Comparison of ENCODE assay signal across 8 mouse cellular contexts in the genomic region with DNA sequence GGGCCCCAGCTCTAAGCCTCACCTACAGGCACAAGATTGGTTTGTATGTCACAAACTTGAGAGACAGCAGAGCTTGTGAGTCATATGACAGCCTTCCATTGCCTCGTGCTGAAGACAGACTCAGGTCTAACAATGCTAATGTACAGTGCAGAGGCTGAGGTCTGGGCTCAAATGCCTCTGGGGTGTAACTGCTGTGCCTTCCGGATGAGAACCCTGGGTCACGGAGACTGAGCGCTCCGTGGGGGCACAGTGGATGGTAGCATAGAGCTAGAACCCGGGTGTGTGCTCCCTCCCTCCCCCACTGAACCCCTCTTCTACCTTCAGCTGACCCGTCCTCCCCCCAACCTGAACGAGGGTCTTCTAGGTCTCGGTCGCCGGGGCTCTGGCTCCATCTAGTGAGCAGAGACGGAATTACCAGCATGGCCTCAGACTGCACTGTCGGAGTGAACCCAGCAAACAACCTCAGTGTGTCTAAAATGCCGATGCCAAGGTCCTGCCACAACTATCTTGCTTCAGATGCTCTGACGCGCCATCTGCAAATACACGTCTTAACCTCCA.
DNase-seq lines count a peak whose midpoint lies in the region; ATAC-seq lines count a peak whose summit lies in the region.

No protein-coding gene starts in this region.

- H3K4me2 ChIP-seq in forebrain, embryonic 11.5 days (ENCODE audit: low read depth, low read length, severe bottlenecking) = peak overlapping the region; percentile 18; the same call in 1 of the 2 replicates
- peak overlapping the region; percentile 41 for H3K4me2 ChIP-seq in midbrain, embryonic 14.5 days (ENCODE audit: low read length)
- peak overlapping the region; percentile 24; the same call in 1 of the 2 replicates for H3K4me2 ChIP-seq in stomach, embryonic 16.5 days (ENCODE audit: low read depth, low read length)

- 6% methylated on average over 17 of the region's 17 CpGs for WGBS in forebrain, embryonic 11.5 days
- 8% methylated on average over 17 of the region's 17 CpGs for WGBS in limb, embryonic 10.5 days
- 5% methylated on average over 17 of the region's 17 CpGs for WGBS in midbrain, embryonic 14.5 days
- 9% methylated on average over 17 of the region's 17 CpGs for WGBS in stomach, embryonic 16.5 days

- H3K27me3 ChIP-seq in forebrain, embryonic 11.5 days (ENCODE audit: control insufficient read depth, insufficient read depth, low read length) = no peaks in the 10 kb centered on the region; the same call in 1 of the 2 replicates
- peaks cover 52% of the 10 kb centered on the region for H3K27me3 ChIP-seq in limb, embryonic 10.5 days (ENCODE audit: low read depth, poor library complexity, severe bottlenecking)
- no peaks in the 10 kb centered on the region for H3K27me3 ChIP-seq in midbrain, embryonic 14.5 days (ENCODE audit: control insufficient read depth, insufficient read depth, low read length)
- peaks cover 4% of the 10 kb centered on the region; the same call in 1 of the 2 replicates for H3K27me3 ChIP-seq in stomach, embryonic 16.5 days (ENCODE audit: control insufficient read depth, insufficient read depth, low read length)

- no peak overlapping the region; the same call in 1 of the 2 replicates for H3K9ac ChIP-seq in forebrain, embryonic 11.5 days (ENCODE audit: low read length)
- H3K9ac ChIP-seq in midbrain, embryonic 14.5 days (replicated peaks; ENCODE audit: low read length) = 0 out of 2 replicates have a peak overlapping the region, but pooled peaks have one; percentile 23
- peak overlapping the region; percentile 5; the same call in 1 of the 2 replicates for H3K9ac ChIP-seq in stomach, embryonic 16.5 days (ENCODE audit: low read length)

- no peak overlapping the region for H3K27ac ChIP-seq in forebrain, embryonic 11.5 days (ENCODE audit: low read depth, low read length)
- no peak overlapping the region for H3K27ac ChIP-seq in limb, embryonic 10.5 days
- no peak overlapping the region for H3K27ac ChIP-seq in midbrain, embryonic 14.5 days (replicated peaks; ENCODE audit: low read depth, low read length)
- H3K27ac ChIP-seq in stomach, embryonic 16.5 days (ENCODE audit: low read length) = no peak overlapping the region

- peak; percentile 63 for DNase-seq in gastrocnemius, postnatal 10 days
- no peak for DNase-seq in gastrocnemius, postnatal 25 days
- peak; percentile 66 for DNase-seq in adrenal gland, postnatal 14 days
- peak; percentile 83 for DNase-seq in forebrain, embryonic 11.5 days (ENCODE audit: low spot score)
- DNase-seq in induced T-regulatory cell, adult 2 months (ENCODE audit: low read depth) = peak; percentile 62
- peak; percentile 79 for DNase-seq in limb, embryonic 10.5 days (ENCODE audit: low spot score)
- peak; percentile 76 for DNase-seq in midbrain, embryonic 14.5 days

- ATAC-seq in forebrain, embryonic 11.5 days (replicated peaks; ENCODE audit: low FRiP score) = no peak
- ATAC-seq in midbrain, embryonic 14.5 days (ENCODE audit: low FRiP score, low TSS enrichment) = no peak
- no peak for ATAC-seq in stomach, embryonic 16.5 days (ENCODE audit: insufficient read depth, low FRiP score)

- no peaks in the 10 kb centered on the region for H3K4me1 ChIP-seq in forebrain, embryonic 11.5 days (replicated peaks; ENCODE audit: control insufficient read depth, insufficient read depth, low read length)
- H3K4me1 ChIP-seq in limb, embryonic 10.5 days = peaks cover 4% of the 10 kb centered on the region; the same call in 1 of the 2 replicates
- 0 out of 2 replicates have a peak, but pooled peaks cover 2% of the 10 kb centered on the region for H3K4me1 ChIP-seq in midbrain, embryonic 14.5 days (ENCODE audit: control insufficient read depth, insufficient read depth, low read length)
- H3K4me1 ChIP-seq in stomach, embryonic 16.5 days (ENCODE audit: control insufficient read depth, insufficient read depth, low read length) = no peaks in the 10 kb centered on the region

- H3K4me3 ChIP-seq in forebrain, embryonic 11.5 days (ENCODE audit: low read depth, low read length) = no peak overlapping the region
- 0 out of 2 replicates have a peak overlapping the region, but pooled peaks have one; percentile 11 for H3K4me3 ChIP-seq in limb, embryonic 10.5 days
- H3K4me3 ChIP-seq in midbrain, embryonic 14.5 days (replicated peaks; ENCODE audit: low read depth, low read length) = no peak overlapping the region
- H3K4me3 ChIP-seq in stomach, embryonic 16.5 days (replicated peaks; ENCODE audit: low read length) = no peak overlapping the region

- H3K9me3 ChIP-seq in forebrain, embryonic 11.5 days (ENCODE audit: control insufficient read depth, low read length) = no peaks in the 10 kb centered on the region
- no peaks in the 10 kb centered on the region for H3K9me3 ChIP-seq in limb, embryonic 10.5 days (replicated peaks)
- H3K9me3 ChIP-seq in midbrain, embryonic 14.5 days (ENCODE audit: control insufficient read depth, low read length) = no peaks in the 10 kb centered on the region
- no peaks in the 10 kb centered on the region for H3K9me3 ChIP-seq in stomach, embryonic 16.5 days (replicated peaks; ENCODE audit: control insufficient read depth, low read length)

- H3K36me3 ChIP-seq in forebrain, embryonic 11.5 days (ENCODE audit: control insufficient read depth, insufficient read depth, low read length) = no peaks in the 10 kb centered on the region
- H3K36me3 ChIP-seq in limb, embryonic 10.5 days = no peaks in the 10 kb centered on the region
- H3K36me3 ChIP-seq in midbrain, embryonic 14.5 days (ENCODE audit: control insufficient read depth, insufficient read depth, low read length) = no peaks in the 10 kb centered on the region
- H3K36me3 ChIP-seq in stomach, embryonic 16.5 days (ENCODE audit: control insufficient read depth, insufficient read depth, low read length) = no peaks in the 10 kb centered on the region
